Mouse (Mus musculus): ENCODE results near the gene Scamp1. TPM values are rescaled to one million over a fixed set of nuclear protein-coding genes. Genes with fewer than 3 reads are reported as not detected.

Gene Scamp1
- polyA plus RNA-seq, 1 experiment from 2014 or later: 29.1 TPM

GRCm38 (mm10) chr13:94190386-94190785 lies 95.3 kb downstream of the Scamp1 start:
- no peaks in the 10 kb centered on the region for H3K36me3 ChIP-seq (ENCODE audit: control insufficient read depth, insufficient read depth, low read length)
- no peak overlapping the region for H3K4me3 ChIP-seq (ENCODE audit: low read length)
- no peaks in the 10 kb centered on the region for H3K27me3 ChIP-seq (replicated peaks; ENCODE audit: control insufficient read depth, insufficient read depth, low read length)
- H3K9me3 ChIP-seq (ENCODE audit: control insufficient read depth, low read length): no peaks in the 10 kb centered on the region
- H3K27ac ChIP-seq (ENCODE audit: low read length): peak overlapping the region; percentile 65
- peaks cover 28% of the 10 kb centered on the region for H3K4me1 ChIP-seq (ENCODE audit: control insufficient read depth, insufficient read depth, low read length)
- no peak overlapping the region for H3K9ac ChIP-seq (ENCODE audit: low read depth, low read length)
- WGBS: 86% methylated on average over 1 of the region's 1 CpGs
- ATAC-seq: peak; percentile 62; the same call in 1 of the 2 replicates
- no peak overlapping the region for H3K4me2 ChIP-seq (ENCODE audit: low read depth, low read length)

GRCm38 (mm10) chr13:94188200-94189086 lies 97.2 kb downstream of the Scamp1 start:
- Histone ChIP-seq H3K4me3 (ENCODE audit: low read length) (no peak overlapping the region), H3K9me3 (ENCODE audit: control insufficient read depth, low read length) (no peaks in the 10 kb centered on the region), H3K27me3 (replicated peaks; ENCODE audit: control insufficient read depth, insufficient read depth, low read length) (no peaks in the 10 kb centered on the region), H3K4me2 (ENCODE audit: low read depth, low read length) (no peak overlapping the region), H3K9ac (ENCODE audit: low read depth, low read length) (no peak overlapping the region), H3K27ac (ENCODE audit: low read length) (no peak overlapping the region), H3K36me3 (ENCODE audit: control insufficient read depth, insufficient read depth, low read length) (no peaks in the 10 kb centered on the region), H3K4me1 (ENCODE audit: control insufficient read depth, insufficient read depth, low read length) (peaks cover 28% of the 10 kb centered on the region)
- ATAC-seq: no peak
- 68% methylated on average over 10 of the region's 10 CpGs for WGBS

- WGBS: 89% methylated on average over 5 of the region's 6 CpGs
- no peak for ATAC-seq
- H3K27me3 ChIP-seq (replicated peaks; ENCODE audit: control insufficient read depth, insufficient read depth, low read length): no peaks in the 10 kb centered on the region
- no peak overlapping the region for H3K27ac ChIP-seq (ENCODE audit: low read length)
- H3K9ac ChIP-seq (ENCODE audit: low read depth, low read length): no peak overlapping the region
- H3K36me3 ChIP-seq (ENCODE audit: control insufficient read depth, insufficient read depth, low read length): no peaks in the 10 kb centered on the region
- peaks cover 6% of the 10 kb centered on the region for H3K4me1 ChIP-seq (ENCODE audit: control insufficient read depth, insufficient read depth, low read length)
- H3K9me3 ChIP-seq (ENCODE audit: control insufficient read depth, low read length): no peaks in the 10 kb centered on the region
- no peak overlapping the region for H3K4me2 ChIP-seq (ENCODE audit: low read depth, low read length)
- H3K4me3 ChIP-seq (ENCODE audit: low read length): no peak overlapping the region
Observed at GRCm38 (mm10) chr13:94185631-94186030, 100.0 kb downstream of the Scamp1 start.

- Histone ChIP-seq H3K4me2 (ENCODE audit: low read depth, low read length) (no peak overlapping the region), H3K4me1 (ENCODE audit: control insufficient read depth, insufficient read depth, low read length) (peaks cover under 1% of the 10 kb centered on the region), H3K9me3 (ENCODE audit: control insufficient read depth, low read length) (no peaks in the 10 kb centered on the region), H3K9ac (ENCODE audit: low read depth, low read length) (no peak overlapping the region), H3K27me3 (replicated peaks; ENCODE audit: control insufficient read depth, insufficient read depth, low read length) (no peaks in the 10 kb centered on the region), H3K27ac (ENCODE audit: low read length) (no peak overlapping the region), H3K4me3 (ENCODE audit: low read length) (no peak overlapping the region), H3K36me3 (ENCODE audit: control insufficient read depth, insufficient read depth, low read length) (no peaks in the 10 kb centered on the region)
- WGBS: 88% methylated on average over 10 of the region's 10 CpGs
- no peak for ATAC-seq
Observed at GRCm38 (mm10) chr13:94184726-94185456, 100.8 kb downstream of the Scamp1 start.

- no peaks in the 10 kb centered on the region for H3K27me3 ChIP-seq (replicated peaks; ENCODE audit: control insufficient read depth, insufficient read depth, low read length)
- H3K4me3 ChIP-seq (ENCODE audit: low read length): no peak overlapping the region
- no peaks in the 10 kb centered on the region for H3K36me3 ChIP-seq (ENCODE audit: control insufficient read depth, insufficient read depth, low read length)
- H3K9me3 ChIP-seq (ENCODE audit: control insufficient read depth, low read length): no peaks in the 10 kb centered on the region
- no peaks in the 10 kb centered on the region; the same call in 1 of the 2 replicates for H3K4me1 ChIP-seq (ENCODE audit: control insufficient read depth, insufficient read depth, low read length)
- H3K9ac ChIP-seq (ENCODE audit: low read depth, low read length): no peak overlapping the region
- WGBS: 75% methylated on average over 8 of the region's 8 CpGs
- no peak overlapping the region for H3K4me2 ChIP-seq (ENCODE audit: low read depth, low read length)
- no peak for ATAC-seq
- no peak overlapping the region for H3K27ac ChIP-seq (ENCODE audit: low read length)
Observed at GRCm38 (mm10) chr13:94183372-94184021, 102.2 kb downstream of the Scamp1 start.

GRCm38 (mm10) chr13:94182026-94182425 lies 103.6 kb downstream of the Scamp1 start:
- no peak overlapping the region for H3K4me3 ChIP-seq (ENCODE audit: low read length)
- H3K9me3 ChIP-seq (ENCODE audit: control insufficient read depth, low read length): no peaks in the 10 kb centered on the region
- no peaks in the 10 kb centered on the region for H3K27me3 ChIP-seq (replicated peaks; ENCODE audit: control insufficient read depth, insufficient read depth, low read length)
- WGBS: 59% methylated on average over 5 of the region's 5 CpGs
- no peak overlapping the region for H3K27ac ChIP-seq (ENCODE audit: low read length)
- ATAC-seq: peak; percentile 66
- no peak overlapping the region for H3K4me2 ChIP-seq (ENCODE audit: low read depth, low read length)
- no peak overlapping the region for H3K9ac ChIP-seq (ENCODE audit: low read depth, low read length)
- H3K36me3 ChIP-seq (ENCODE audit: control insufficient read depth, insufficient read depth, low read length): no peaks in the 10 kb centered on the region
- H3K4me1 ChIP-seq (ENCODE audit: control insufficient read depth, insufficient read depth, low read length): no peaks in the 10 kb centered on the region

- no peaks in the 10 kb centered on the region for H3K36me3 ChIP-seq (ENCODE audit: control insufficient read depth, insufficient read depth, low read length)
- 74% methylated on average over 5 of the region's 5 CpGs for WGBS
Observed at GRCm38 (mm10) chr13:94180477-94181420, 104.9 kb downstream of the Scamp1 start.

GRCm38 (mm10) chr13:94178401-94179040 lies 107.1 kb downstream of the Scamp1 start:
- H3K27me3 ChIP-seq (replicated peaks; ENCODE audit: control insufficient read depth, insufficient read depth, low read length): no peaks in the 10 kb centered on the region
- H3K9me3 ChIP-seq (ENCODE audit: control insufficient read depth, low read length): no peaks in the 10 kb centered on the region
- H3K4me1 ChIP-seq (ENCODE audit: control insufficient read depth, insufficient read depth, low read length): peaks cover 7% of the 10 kb centered on the region; the same call in 1 of the 2 replicates
- 71% methylated on average over 11 of the region's 11 CpGs for WGBS
- H3K27ac ChIP-seq (ENCODE audit: low read length): no peak overlapping the region
- no peak overlapping the region for H3K4me3 ChIP-seq (ENCODE audit: low read length)
- H3K9ac ChIP-seq (ENCODE audit: low read depth, low read length): no peak overlapping the region
- H3K4me2 ChIP-seq (ENCODE audit: low read depth, low read length): no peak overlapping the region
- no peak for ATAC-seq
- no peaks in the 10 kb centered on the region for H3K36me3 ChIP-seq (ENCODE audit: control insufficient read depth, insufficient read depth, low read length)

More at GRCm38 (mm10) chr13:94180477-94181420, 104.9 kb downstream of the Scamp1 start:
- no peaks in the 10 kb centered on the region for H3K4me1 ChIP-seq (ENCODE audit: control insufficient read depth, insufficient read depth, low read length)
- H3K9ac ChIP-seq (ENCODE audit: low read depth, low read length): no peak overlapping the region
- no peaks in the 10 kb centered on the region for H3K9me3 ChIP-seq (ENCODE audit: control insufficient read depth, low read length)
- ATAC-seq: no peak
- H3K27me3 ChIP-seq (replicated peaks; ENCODE audit: control insufficient read depth, insufficient read depth, low read length): no peaks in the 10 kb centered on the region
- H3K27ac ChIP-seq (ENCODE audit: low read length): 0 out of 2 replicates have a peak overlapping the region, but pooled peaks have one; percentile 10
- no peak overlapping the region for H3K4me3 ChIP-seq (ENCODE audit: low read length)
- H3K4me2 ChIP-seq (ENCODE audit: low read depth, low read length): no peak overlapping the region

Data from intestine, embryonic 16.5 days (tissue).